Mouse (Mus musculus) erythroblast, embryonic 14.5 days (primary cell): ENCODE data around the gene Epb41l4b.

Experiments used
- GATA1 ChIP-seq: IDR thresholded peaks from 2 replicates; pipeline ENCODE4 v1.6.1; 2012; ENCODE audit warnings: low read length, inconsistent platforms, mixed read lengths
- TAL1 ChIP-seq: IDR thresholded peaks from 3 replicates; pipeline ENCODE4 v1.6.1; 2012; ENCODE audit warnings: low read length, inconsistent platforms, mixed read lengths

DNA sequence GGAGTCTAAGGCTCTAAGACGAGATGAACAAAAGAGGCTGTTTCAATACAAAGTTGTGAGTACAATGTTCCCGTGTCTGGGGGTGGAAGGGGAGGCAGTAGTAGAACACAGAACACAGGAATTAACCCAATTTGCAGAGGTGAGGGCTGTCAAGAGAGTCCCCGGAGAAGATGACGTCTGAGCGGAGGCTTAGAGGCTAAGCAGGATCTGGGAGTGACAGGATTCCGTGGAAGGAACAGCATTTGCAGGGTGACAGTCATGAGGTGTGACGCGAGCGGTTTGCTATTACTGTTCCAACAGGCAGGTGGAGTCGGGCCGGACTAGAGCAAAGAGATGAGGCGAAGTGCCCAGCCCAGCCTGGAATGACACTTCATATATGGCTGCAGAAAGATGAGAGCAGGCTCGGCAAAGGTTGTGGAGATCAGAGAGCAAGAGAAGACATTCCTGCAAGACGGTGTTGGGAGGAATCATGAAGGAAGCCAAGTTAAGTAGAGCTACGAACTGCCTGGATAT lies 82.9 kb downstream of the Epb41l4b start:
- TF ChIP-seq TAL1 (no peak), GATA1 (no peak)
